Mouse (Mus musculus): ENCODE measurements at regions not wholly inside any gene's neighbourhood (a gene's known extent, or its start where the extent isn't known, plus 50 kb on each side); places are given as distances from the start of the nearest gene placed in this dataset.

- no peak overlapping the region for H3K4me3 ChIP-seq
- H3K9ac ChIP-seq: no peak overlapping the region
- H3K27ac ChIP-seq: no peak overlapping the region
- no peak for ATAC-seq
- no peak overlapping the region for H3K4me2 ChIP-seq
- no peaks in the 10 kb centered on the region for H3K36me3 ChIP-seq (ENCODE audit: poor library complexity, severe bottlenecking)
- no peaks in the 10 kb centered on the region for H3K9me3 ChIP-seq (replicated peaks)
- 89% methylated on average over 5 of the region's 5 CpGs for whole genome bisulfite sequencing
- H3K4me1 ChIP-seq: no peaks in the 10 kb centered on the region
- no peaks in the 10 kb centered on the region for H3K27me3 ChIP-seq
Measured at GRCm38 (mm10) chr1:57576066-57576753, 169.3 kb upstream of the Tyw5 start.

- no peak for ATAC-seq
- Histone ChIP-seq H3K36me3 (ENCODE audit: poor library complexity, severe bottlenecking) (no peaks in the 10 kb centered on the region), H3K9ac (no peak overlapping the region), H3K27ac (no peak overlapping the region), H3K4me3 (no peak overlapping the region), H3K9me3 (replicated peaks) (no peaks in the 10 kb centered on the region), H3K4me1 (no peaks in the 10 kb centered on the region), H3K4me2 (no peak overlapping the region), H3K27me3 (no peaks in the 10 kb centered on the region)
- 71% methylated on average over 3 of the region's 3 CpGs for WGBS
Measured at GRCm38 (mm10) chr1:57579086-57579485, 172.2 kb upstream of the Tyw5 start.

GRCm38 (mm10) chr1:57593707-57594589, 180.0 kb upstream of the Spats2l start:
- no peak overlapping the region for H3K9ac ChIP-seq
- 76% methylated on average over 7 of the region's 7 CpGs for WGBS
- H3K27ac ChIP-seq: no peak overlapping the region

GRCm38 (mm10) chr1:57594815-57595214, 179.1 kb upstream of the Spats2l start:
- no peak for ATAC-seq
- WGBS: 70% methylated on average over 5 of the region's 5 CpGs

More at GRCm38 (mm10) chr1:57593707-57594589, 180.0 kb upstream of the Spats2l start:
- H3K27me3 ChIP-seq: peaks cover 3% of the 10 kb centered on the region; the same call in 1 of the 2 replicates
- no peak overlapping the region for H3K4me2 ChIP-seq
- no peak for ATAC-seq
- no peak overlapping the region for H3K4me3 ChIP-seq
- H3K4me1 ChIP-seq: no peaks in the 10 kb centered on the region
- 0 out of 2 replicates have a peak, but pooled peaks cover 1% of the 10 kb centered on the region for H3K9me3 ChIP-seq (replicated peaks)
- no peaks in the 10 kb centered on the region for H3K36me3 ChIP-seq (ENCODE audit: poor library complexity, severe bottlenecking)

GRCm38 (mm10) chr1:57600951-57601350, 173.0 kb upstream of the Spats2l start:
- H3K36me3 ChIP-seq (ENCODE audit: poor library complexity, severe bottlenecking): no peaks in the 10 kb centered on the region
- H3K9me3 ChIP-seq (replicated peaks): no peaks in the 10 kb centered on the region
- no peaks in the 10 kb centered on the region for H3K4me1 ChIP-seq
- ATAC-seq: no peak
- no peak overlapping the region for H3K9ac ChIP-seq
- no peak overlapping the region for H3K27ac ChIP-seq
- H3K4me2 ChIP-seq: no peak overlapping the region
- 72% methylated on average over 2 of the region's 2 CpGs for WGBS
- peaks cover 24% of the 10 kb centered on the region for H3K27me3 ChIP-seq
- no peak overlapping the region for H3K4me3 ChIP-seq

More at GRCm38 (mm10) chr1:57594815-57595214, 179.1 kb upstream of the Spats2l start:
- Histone ChIP-seq H3K27me3 (peaks cover 3% of the 10 kb centered on the region; the same call in 1 of the 2 replicates), H3K27ac (no peak overlapping the region), H3K4me3 (no peak overlapping the region), H3K9me3 (replicated peaks) (no peaks in the 10 kb centered on the region), H3K36me3 (ENCODE audit: poor library complexity, severe bottlenecking) (no peaks in the 10 kb centered on the region), H3K9ac (no peak overlapping the region), H3K4me1 (no peaks in the 10 kb centered on the region), H3K4me2 (no peak overlapping the region)

GRCm38 (mm10) chr1:57605525-57605924, 168.4 kb upstream of the Spats2l start:
- no peaks in the 10 kb centered on the region for H3K36me3 ChIP-seq (ENCODE audit: poor library complexity, severe bottlenecking)
- no peak for ATAC-seq
- H3K27me3 ChIP-seq: peaks cover 44% of the 10 kb centered on the region
- 68% methylated on average over 1 of the region's 1 CpGs for WGBS
- H3K4me2 ChIP-seq: no peak overlapping the region
- H3K4me3 ChIP-seq: no peak overlapping the region
- no peak overlapping the region for H3K27ac ChIP-seq
- H3K9ac ChIP-seq: no peak overlapping the region
- H3K9me3 ChIP-seq (replicated peaks): no peaks in the 10 kb centered on the region
- peaks cover 22% of the 10 kb centered on the region for H3K4me1 ChIP-seq

- Histone ChIP-seq H3K27me3 (peaks cover 46% of the 10 kb centered on the region), H3K4me1 (peaks cover 22% of the 10 kb centered on the region), H3K27ac (no peak overlapping the region), H3K9me3 (replicated peaks) (no peaks in the 10 kb centered on the region), H3K9ac (no peak overlapping the region), H3K4me3 (no peak overlapping the region), H3K36me3 (ENCODE audit: poor library complexity, severe bottlenecking) (no peaks in the 10 kb centered on the region), H3K4me2 (no peak overlapping the region)
- 77% methylated on average over 4 of the region's 4 CpGs for WGBS
- ATAC-seq: no peak
Measured at GRCm38 (mm10) chr1:57606060-57606683, 167.8 kb upstream of the Spats2l start.

GRCm38 (mm10) chr1:57607026-57607425, 166.9 kb upstream of the Spats2l start:
- no peaks in the 10 kb centered on the region for H3K9me3 ChIP-seq (replicated peaks)
- H3K36me3 ChIP-seq (ENCODE audit: poor library complexity, severe bottlenecking): no peaks in the 10 kb centered on the region
- ATAC-seq: no peak
- peaks cover 22% of the 10 kb centered on the region for H3K4me1 ChIP-seq
- H3K4me2 ChIP-seq: no peak overlapping the region
- WGBS: 51% methylated on average over 8 of the region's 8 CpGs
- H3K27me3 ChIP-seq: peaks cover 53% of the 10 kb centered on the region
- no peak overlapping the region for H3K27ac ChIP-seq
- no peak overlapping the region for H3K4me3 ChIP-seq
- H3K9ac ChIP-seq: no peak overlapping the region

- Histone ChIP-seq H3K4me3 (no peak overlapping the region), H3K27me3 (peaks cover 58% of the 10 kb centered on the region), H3K9me3 (replicated peaks) (no peaks in the 10 kb centered on the region), H3K36me3 (ENCODE audit: poor library complexity, severe bottlenecking) (no peaks in the 10 kb centered on the region), H3K9ac (no peak overlapping the region), H3K4me2 (peak overlapping the region; percentile 8; the same call in 1 of the 2 replicates), H3K27ac (peak overlapping the region; percentile 36; the same call in 1 of the 2 replicates), H3K4me1 (peaks cover 28% of the 10 kb centered on the region)
- WGBS: 5% methylated on average over 10 of the region's 12 CpGs
- peak; percentile 58; the same call in 1 of the 2 replicates for ATAC-seq
Measured at GRCm38 (mm10) chr1:57607626-57608422, 166.1 kb upstream of the Spats2l start.

GRCm38 (mm10) chr1:57608423-57608679, 165.6 kb upstream of the Spats2l start:
- Histone ChIP-seq H3K9ac (no peak overlapping the region), H3K27ac (peak overlapping the region; percentile 36), H3K27me3 (peaks cover 62% of the 10 kb centered on the region)

GRCm38 (mm10) chr1:57609307-57609706, 164.7 kb upstream of the Spats2l start:
- peaks cover 71% of the 10 kb centered on the region for H3K27me3 ChIP-seq
- no peak overlapping the region for H3K4me3 ChIP-seq
- H3K9ac ChIP-seq: no peak overlapping the region
- ATAC-seq: 0 out of 2 replicates have a peak, but pooled peaks have one; percentile 37
- no peaks in the 10 kb centered on the region for H3K36me3 ChIP-seq (ENCODE audit: poor library complexity, severe bottlenecking)
- 4% methylated on average over 6 of the region's 6 CpGs for WGBS
- H3K9me3 ChIP-seq (replicated peaks): no peaks in the 10 kb centered on the region
- H3K27ac ChIP-seq: no peak overlapping the region
- H3K4me1 ChIP-seq: peaks cover 35% of the 10 kb centered on the region
- H3K4me2 ChIP-seq: no peak overlapping the region

More at GRCm38 (mm10) chr1:57608423-57608679, 165.6 kb upstream of the Spats2l start:
- 13% methylated on average over 2 of the region's 2 CpGs for WGBS
- Histone ChIP-seq H3K4me2 (peak overlapping the region; percentile 8; the same call in 1 of the 2 replicates), H3K9me3 (replicated peaks) (no peaks in the 10 kb centered on the region), H3K4me1 (peaks cover 33% of the 10 kb centered on the region), H3K4me3 (no peak overlapping the region), H3K36me3 (ENCODE audit: poor library complexity, severe bottlenecking) (no peaks in the 10 kb centered on the region)
- peak; percentile 70; the same call in 1 of the 2 replicates for ATAC-seq
